Mouse (Mus musculus) erythroblast, embryonic 14.5 days (primary cell): ENCODE measurements around the gene Gm10645. TPM values are rescaled to one million over a fixed set of nuclear protein-coding genes. Genes with fewer than 3 reads are reported as not detected.

ENCODE experiments used
- H3K27me3 ChIP-seq: 2 replicates; pipeline ENCODE4 v1.6.1; 2012; ENCODE audit warnings: inconsistent platforms; ENCODE audit not compliant: control insufficient read depth
- H3K36me3 ChIP-seq: 2 replicates; pipeline ENCODE4 v1.6.1; 2012; ENCODE audit warnings: mild to moderate bottlenecking, inconsistent platforms; ENCODE audit not compliant: control insufficient read depth
- H3K4me1 ChIP-seq: 2 replicates; pipeline ENCODE4 v1.6.1; 2012; ENCODE audit warnings: inconsistent platforms; ENCODE audit not compliant: control insufficient read depth
- H3K4me3 ChIP-seq: replicated peaks from 2 replicates; pipeline ENCODE3; 2012; ENCODE audit warnings: moderate library complexity, mild to moderate bottlenecking, inconsistent platforms
- H3K9me3 ChIP-seq: 2 replicates; pipeline ENCODE4 v1.6.1; 2012; ENCODE audit warnings: low read length, inconsistent platforms, mixed read lengths; ENCODE audit not compliant: control insufficient read depth
- GATA1 ChIP-seq: IDR thresholded peaks from 2 replicates; pipeline ENCODE4 v1.6.1; 2012; ENCODE audit warnings: low read length, inconsistent platforms, mixed read lengths
- TAL1 ChIP-seq: IDR thresholded peaks from 3 replicates; pipeline ENCODE4 v1.6.1; 2012; ENCODE audit warnings: low read length, inconsistent platforms, mixed read lengths
- polyA plus RNA-seq: library from polyadenylated mRNA; stranded (reverse); fragments of >175 nt; gene quantifications from 2 replicates; pipeline ENCODE4 v1.2.3, GENCODE M21; 2012

Gene Gm10645
- polyA plus RNA-seq, 1 experiment, result not detected

- TF ChIP-seq GATA1 (no peak), TAL1 (no peak)
- no peaks in the 10 kb centered on the region for H3K27me3 ChIP-seq
- H3K36me3 ChIP-seq, result no peaks in the 10 kb centered on the region
- H3K4me3 ChIP-seq, result no peak overlapping the region
- no peaks in the 10 kb centered on the region for H3K4me1 ChIP-seq
- H3K9me3 ChIP-seq, result no peaks in the 10 kb centered on the region
These were observed 13.5 kb downstream of the Gm10645 start for GRCm38 (mm10) chr8:83152470-83152869.

- H3K4me3 ChIP-seq, result no peak overlapping the region
- no peaks in the 10 kb centered on the region for H3K27me3 ChIP-seq
- no peaks in the 10 kb centered on the region for H3K9me3 ChIP-seq
- no peaks in the 10 kb centered on the region for H3K36me3 ChIP-seq
- H3K4me1 ChIP-seq, result no peaks in the 10 kb centered on the region
- TF ChIP-seq TAL1 (no peak), GATA1 (no peak)
These were observed 13.9 kb downstream of the Gm10645 start for GRCm38 (mm10) chr8:83152055-83152454.

GRCm38 (mm10) chr8:83149124-83149523 is 16.8 kb downstream of the Gm10645 start:
- Histone ChIP-seq H3K27me3 (no peaks in the 10 kb centered on the region), H3K4me3 (no peak overlapping the region), H3K9me3 (no peaks in the 10 kb centered on the region), H3K36me3 (no peaks in the 10 kb centered on the region), H3K4me1 (no peaks in the 10 kb centered on the region)
- TF ChIP-seq GATA1 (no peak), TAL1 (no peak)

GRCm38 (mm10) chr8:83145421-83145820 is 20.5 kb downstream of the Gm10645 start:
- Histone ChIP-seq H3K36me3 (no peaks in the 10 kb centered on the region), H3K9me3 (no peaks in the 10 kb centered on the region), H3K27me3 (no peaks in the 10 kb centered on the region), H3K4me3 (no peak overlapping the region), H3K4me1 (no peaks in the 10 kb centered on the region)
- TF ChIP-seq TAL1 (no peak), GATA1 (no peak)

- TF ChIP-seq TAL1, result no peak
- TF ChIP-seq GATA1, result no peak
- no peaks in the 10 kb centered on the region for H3K9me3 ChIP-seq
- H3K4me3 ChIP-seq, result no peak overlapping the region
- no peaks in the 10 kb centered on the region for H3K4me1 ChIP-seq
- no peaks in the 10 kb centered on the region for H3K27me3 ChIP-seq
- H3K36me3 ChIP-seq, result no peaks in the 10 kb centered on the region
These were observed 21.4 kb downstream of the Gm10645 start for GRCm38 (mm10) chr8:83144601-83145000.

- Histone ChIP-seq H3K4me3 (no peak overlapping the region), H3K36me3 (no peaks in the 10 kb centered on the region), H3K9me3 (no peaks in the 10 kb centered on the region), H3K4me1 (no peaks in the 10 kb centered on the region), H3K27me3 (no peaks in the 10 kb centered on the region)
- TF ChIP-seq TAL1, result no peak
- TF ChIP-seq GATA1, result no peak
These were observed 24.6 kb downstream of the Gm10645 start for GRCm38 (mm10) chr8:83141358-83141757.

GRCm38 (mm10) chr8:83140701-83141111 is 25.3 kb downstream of the Gm10645 start:
- H3K4me3 ChIP-seq, result no peak overlapping the region
- H3K27me3 ChIP-seq, result no peaks in the 10 kb centered on the region
- H3K4me1 ChIP-seq, result no peaks in the 10 kb centered on the region
- TF ChIP-seq TAL1, result no peak
- TF ChIP-seq GATA1, result no peak
- no peaks in the 10 kb centered on the region for H3K9me3 ChIP-seq
- no peaks in the 10 kb centered on the region for H3K36me3 ChIP-seq

GRCm38 (mm10) chr8:83140068-83140467 is 25.9 kb downstream of the Gm10645 start:
- Histone ChIP-seq H3K9me3 (no peaks in the 10 kb centered on the region), H3K4me1 (no peaks in the 10 kb centered on the region), H3K36me3 (no peaks in the 10 kb centered on the region), H3K27me3 (no peaks in the 10 kb centered on the region), H3K4me3 (no peak overlapping the region)
- TF ChIP-seq TAL1, result no peak
- TF ChIP-seq GATA1, result no peak

GRCm38 (mm10) chr8:83135086-83135485 is 30.9 kb downstream of the Gm10645 start:
- Histone ChIP-seq H3K4me1 (no peaks in the 10 kb centered on the region), H3K9me3 (no peaks in the 10 kb centered on the region), H3K36me3 (no peaks in the 10 kb centered on the region), H3K27me3 (no peaks in the 10 kb centered on the region), H3K4me3 (no peak overlapping the region)
- TF ChIP-seq GATA1, result no peak
- TF ChIP-seq TAL1, result no peak

Other genes starting within 250 kb of the Gm10645 start
- gene Tbc1d9, start 818 bp downstream of the Gm10645 start, polyA plus RNA-seq, result not detected in 2 replicates
- gene Ucp1, start 124.2 kb upstream of the Gm10645 start, polyA plus RNA-seq, result not detected in 2 replicates
- gene Elmod2, start 166.3 kb upstream of the Gm10645 start, polyA plus RNA-seq, result 0.02 TPM in 1 of 2 replicates, not detected in the other
- gene Mgat4d, start 182.3 kb upstream of the Gm10645 start, polyA plus RNA-seq, result not detected in 2 replicates
- not detected in 2 replicates for gene Clgn, start 223.7 kb upstream of the Gm10645 start, polyA plus RNA-seq